Mouse (Mus musculus) c-Kit-negative CD71-positive TER-119-positive erythroid progenitor cells, embryonic 14.5 days (primary cell): Measurements from ENCODE around the gene Arl5a.

ENCODE experiments used
- DNase-seq: peaks from one replicate; pipeline ENCODE4 v3.0.0-alpha.2; 2013; ENCODE audit warnings: low read depth, low spot score

Arl5a gene

DNA sequence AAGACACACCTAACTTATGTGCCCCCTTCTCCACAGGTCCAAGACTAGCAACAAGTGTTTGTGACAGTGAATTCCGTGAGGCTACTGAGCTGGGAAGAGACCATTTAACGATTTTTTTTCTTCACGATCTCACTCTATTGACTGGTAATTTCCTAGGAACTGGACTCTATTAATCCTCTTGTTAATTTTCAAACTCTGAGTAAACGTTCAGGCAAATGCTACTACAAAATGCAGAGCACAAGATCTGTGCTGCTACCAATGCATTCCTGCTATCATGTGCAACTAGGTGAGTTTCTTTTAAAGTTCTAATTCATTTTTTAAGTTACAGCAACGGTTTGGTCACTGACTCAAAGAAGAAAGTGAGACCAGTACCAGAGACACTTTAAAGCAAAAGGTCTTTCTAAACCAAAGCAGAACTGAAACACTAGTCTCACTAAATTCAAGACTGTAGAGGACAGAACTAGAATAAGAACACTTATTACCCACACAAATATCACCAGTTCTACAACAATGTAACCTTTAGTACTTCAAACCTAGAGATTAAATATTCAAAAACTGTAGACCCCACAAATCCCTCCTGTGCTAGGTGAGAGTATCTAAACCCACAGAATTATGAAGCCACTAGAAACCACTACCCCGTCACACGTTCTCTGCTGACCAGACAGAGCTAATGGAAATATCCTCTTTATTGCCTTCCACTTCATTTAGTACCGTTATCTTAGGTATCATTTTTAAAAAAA is 1.7 kb downstream of the Arl5a start:
- DNase-seq: no peak

DNA sequence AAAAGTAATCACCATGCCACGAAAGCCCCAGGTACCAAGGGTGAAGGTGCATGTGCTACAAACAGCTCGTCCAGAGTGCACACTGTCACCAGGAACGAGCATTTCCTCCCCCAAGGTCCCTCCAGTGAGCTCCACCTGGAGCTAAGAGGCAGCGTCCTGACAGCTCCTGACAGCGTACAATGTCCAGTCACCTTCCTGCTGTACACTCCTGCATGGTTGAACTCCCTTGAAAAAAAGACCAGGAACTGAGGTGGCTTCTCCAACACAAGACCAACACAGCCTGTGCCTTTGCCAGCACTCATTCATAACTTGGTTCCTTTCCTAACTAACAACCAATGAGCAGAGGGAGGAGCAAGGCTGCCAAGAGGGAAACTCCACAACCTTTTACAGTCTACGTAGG is 3.5 kb downstream of the Arl5a start:
- no peak for DNase-seq

- DNase-seq: no peak
These were observed 4.5 kb downstream of the Arl5a start for GRCm38 (mm10) chr2:52420001-52420710.

GRCm38 (mm10) chr2:52419295-52419694 is 5.4 kb downstream of the Arl5a start:
- no peak for DNase-seq

DNA sequence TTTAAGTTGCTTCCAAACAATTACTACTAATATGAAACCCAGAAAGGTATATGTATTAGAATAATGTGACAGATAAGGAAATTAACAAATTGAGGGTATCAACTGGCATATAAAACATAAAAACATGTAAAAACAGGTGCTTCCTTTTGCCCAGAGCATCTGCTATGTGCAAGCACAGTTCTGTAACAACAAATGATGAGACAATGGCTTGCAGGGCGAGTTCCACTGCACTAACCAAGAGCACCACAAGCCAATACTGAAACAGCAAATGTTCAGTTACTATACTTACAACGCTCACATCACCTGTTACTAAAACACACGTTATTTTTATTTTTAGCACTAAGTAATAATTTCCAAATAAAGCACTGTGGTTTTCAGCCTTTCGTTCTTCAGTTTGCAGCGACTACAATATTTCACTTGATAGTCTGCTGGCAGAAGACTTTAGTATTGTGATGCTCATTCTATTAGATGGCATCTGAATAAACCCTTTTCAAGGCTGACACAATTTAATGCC is 12.1 kb downstream of the Arl5a start:
- DNase-seq: no peak

DNA sequence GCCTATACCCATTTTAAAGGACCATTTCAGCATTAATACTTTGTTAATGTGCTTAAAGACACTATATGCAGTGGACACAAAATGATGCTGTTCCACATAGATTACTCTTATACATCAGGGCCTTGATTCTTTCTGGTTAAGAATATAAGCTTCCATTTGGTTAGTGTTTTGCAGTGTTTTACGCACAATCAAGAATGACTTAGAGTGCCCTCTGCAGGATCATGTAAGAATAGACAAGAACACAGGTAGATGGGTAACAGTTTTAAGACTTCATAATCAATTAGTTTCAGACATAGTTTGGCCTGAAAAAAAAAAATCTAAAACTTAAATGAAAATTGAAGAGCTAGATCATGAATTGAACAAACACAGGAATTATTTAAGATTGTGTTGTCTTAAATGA is 18.2 kb downstream of the Arl5a start:
- no peak for DNase-seq

DNA sequence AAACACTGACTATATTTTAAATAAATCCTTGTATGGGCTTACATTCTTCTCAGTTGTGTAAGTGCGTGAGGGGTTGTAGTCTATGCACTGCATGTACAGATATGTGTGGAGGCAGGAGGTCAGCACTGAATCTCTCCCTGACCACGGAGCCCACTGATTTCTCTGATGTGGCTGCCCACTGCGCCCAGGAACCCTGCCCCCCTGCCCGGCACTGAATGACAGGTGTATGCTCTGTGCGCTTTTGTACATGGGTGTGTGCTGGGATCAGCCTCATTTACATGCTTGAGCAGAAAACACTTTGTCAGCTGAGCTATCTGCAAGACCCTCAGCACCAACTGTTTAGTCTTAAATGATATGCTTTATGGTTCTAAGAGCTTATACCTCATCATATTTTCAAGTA is 19.5 kb downstream of the Arl5a start:
- no peak for DNase-seq

- DNase-seq: no peak
These were observed 30.2 kb downstream of the Arl5a start for GRCm38 (mm10) chr2:52394529-52394928.

DNA sequence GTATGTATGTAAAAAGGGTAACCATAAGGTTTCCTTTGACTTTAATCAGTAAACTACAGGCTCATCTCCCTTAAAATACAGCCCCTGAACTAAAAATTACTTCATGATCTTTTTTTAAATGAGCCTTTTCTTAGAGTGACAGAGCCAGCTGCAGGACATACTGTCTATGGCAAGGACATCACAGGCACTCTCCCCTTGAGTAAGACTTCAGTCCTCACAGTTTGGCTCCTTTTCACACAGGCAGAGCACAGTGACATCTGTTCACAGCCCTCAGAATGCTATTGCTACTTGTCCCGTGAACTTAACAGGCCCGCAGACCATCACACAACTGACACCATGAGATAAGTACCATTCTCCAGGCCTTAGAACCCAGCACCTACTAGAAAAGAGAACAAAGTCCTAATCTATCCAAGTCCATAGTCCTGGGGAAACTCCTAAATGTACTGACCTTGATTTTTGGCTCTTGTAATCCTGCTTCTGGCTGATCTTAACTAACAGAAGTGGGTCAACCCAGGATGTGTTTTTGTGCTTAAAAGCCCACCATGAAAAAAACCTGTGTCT is 34.2 kb downstream of the Arl5a start:
- DNase-seq: no peak

DNA sequence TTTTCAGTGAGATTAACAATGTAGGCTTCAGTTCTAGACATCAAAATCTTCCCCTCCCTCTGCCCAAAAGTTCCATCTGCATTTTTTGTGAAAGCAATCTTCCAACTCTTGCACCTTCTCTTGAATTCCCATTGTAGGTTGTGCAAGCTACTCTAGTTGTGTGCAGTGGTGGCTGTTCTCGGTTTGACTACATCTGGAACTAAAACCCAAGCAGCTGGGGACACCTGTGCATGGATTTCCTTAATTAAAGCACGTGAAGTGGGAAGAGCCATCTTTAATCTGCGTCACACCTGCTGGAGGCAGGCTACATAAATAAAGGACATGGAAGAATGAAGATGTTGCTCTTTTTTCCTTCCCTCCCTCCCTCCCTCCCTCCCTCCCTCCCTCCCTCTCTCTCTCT is 34.7 kb downstream of the Arl5a start:
- DNase-seq: no peak

DNA sequence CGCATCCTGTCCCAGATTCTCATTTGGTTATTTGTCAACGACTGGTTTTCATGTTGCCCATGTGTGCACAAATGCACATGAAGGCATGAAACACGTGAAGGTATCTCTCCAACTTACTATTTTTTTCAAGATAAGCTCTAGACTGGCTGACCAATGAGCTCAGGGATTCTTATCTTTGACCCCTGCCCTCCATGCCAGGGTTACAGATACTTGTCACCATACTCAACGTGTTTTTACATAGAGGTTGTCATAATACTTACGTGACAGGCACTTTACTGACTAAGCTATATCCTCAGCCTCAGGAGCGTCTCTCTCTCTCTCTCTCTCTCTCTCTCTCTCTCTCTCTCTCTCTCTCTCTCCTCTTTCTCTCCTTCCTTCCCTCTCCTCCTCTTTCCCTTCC is 38.2 kb downstream of the Arl5a start:
- no peak for DNase-seq

GRCm38 (mm10) chr2:52386037-52386436 is 38.7 kb downstream of the Arl5a start:
- DNase-seq: no peak

- no peak for DNase-seq
These were observed 45.8 kb downstream of the Arl5a start for GRCm38 (mm10) chr2:52378848-52379261.

DNA sequence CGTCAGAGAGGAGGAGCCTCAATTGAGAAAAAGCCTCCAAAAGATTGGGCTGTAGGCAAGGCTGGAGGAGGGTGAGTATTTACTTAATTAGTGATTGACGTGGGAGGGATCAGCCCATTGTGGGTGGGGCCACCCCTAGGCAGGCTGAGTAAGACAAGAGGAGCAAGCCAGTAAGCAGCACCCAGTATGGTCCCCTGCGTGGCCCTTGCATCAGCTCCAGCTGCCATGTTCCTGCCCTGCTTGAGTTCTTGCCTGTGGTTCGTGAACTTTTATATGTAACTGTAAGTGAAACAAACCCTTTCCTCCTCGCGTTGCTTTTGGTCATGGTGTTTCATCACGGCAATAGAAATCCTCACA is 46.3 kb downstream of the Arl5a start, which contains the start of gene Neb:
Gene Neb (minus strand): TSS at position 27 of the 357 bp plus-strand sequence.
- no peak for DNase-seq

- no peak for DNase-seq
These were observed 46.8 kb downstream of the Arl5a start for GRCm38 (mm10) chr2:52377706-52378447.

DNA sequence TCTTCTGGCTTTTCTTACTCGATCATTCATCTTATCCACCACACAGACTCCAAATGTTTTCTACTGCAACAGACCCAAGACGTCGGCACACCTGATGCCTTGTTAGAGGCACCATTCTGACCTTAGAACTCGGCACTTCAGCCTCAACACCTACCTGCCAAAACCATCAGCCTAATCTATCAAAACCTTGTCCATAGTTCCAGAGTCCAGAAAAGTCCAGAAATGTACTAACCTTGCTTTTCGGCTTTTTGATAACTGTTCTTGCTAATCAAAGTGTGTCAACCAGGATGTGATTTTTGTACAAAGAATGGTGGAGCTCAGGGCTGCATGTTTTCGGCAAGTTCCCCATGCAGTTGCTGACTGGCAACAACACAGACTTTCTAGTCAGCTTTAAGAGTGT is 50.0 kb downstream of the Arl5a start:
- DNase-seq: no peak

- DNase-seq: no peak
These were observed 52.2 kb downstream of the Arl5a start for GRCm38 (mm10) chr2:52372480-52372879.

- DNase-seq: no peak
These were observed 52.6 kb downstream of the Arl5a start for GRCm38 (mm10) chr2:52372080-52372479.

GRCm38 (mm10) chr2:52371066-52371465 is 53.6 kb downstream of the Arl5a start:
- no peak for DNase-seq

GRCm38 (mm10) chr2:52369622-52370021 is 55.1 kb downstream of the Arl5a start:
- DNase-seq: no peak

- no peak for DNase-seq
These were observed 57.0 kb downstream of the Arl5a start for GRCm38 (mm10) chr2:52367665-52368064.

DNA sequence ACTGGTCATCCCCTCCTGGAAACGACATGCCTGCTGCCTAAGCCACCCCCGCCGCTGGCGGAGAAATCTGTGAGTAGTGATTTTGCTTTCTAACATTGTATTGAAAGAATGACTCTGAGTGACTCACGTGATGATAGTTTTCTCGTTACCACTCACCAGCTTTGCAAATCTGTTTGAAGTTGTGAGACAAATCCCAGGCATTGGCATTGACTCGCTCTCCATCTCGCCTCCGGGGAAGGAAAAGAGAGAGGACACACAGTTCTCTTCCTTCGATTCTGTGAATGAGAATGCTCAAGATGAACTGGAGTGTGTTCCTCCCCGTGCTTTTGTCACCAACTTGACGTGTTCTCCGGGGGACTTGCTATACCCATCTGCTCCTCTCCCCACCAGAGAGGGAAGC is 57.5 kb downstream of the Arl5a start:
- DNase-seq: no peak
